Mouse (Mus musculus): ENCODE measurements around the gene Ssbp3.

DNA sequence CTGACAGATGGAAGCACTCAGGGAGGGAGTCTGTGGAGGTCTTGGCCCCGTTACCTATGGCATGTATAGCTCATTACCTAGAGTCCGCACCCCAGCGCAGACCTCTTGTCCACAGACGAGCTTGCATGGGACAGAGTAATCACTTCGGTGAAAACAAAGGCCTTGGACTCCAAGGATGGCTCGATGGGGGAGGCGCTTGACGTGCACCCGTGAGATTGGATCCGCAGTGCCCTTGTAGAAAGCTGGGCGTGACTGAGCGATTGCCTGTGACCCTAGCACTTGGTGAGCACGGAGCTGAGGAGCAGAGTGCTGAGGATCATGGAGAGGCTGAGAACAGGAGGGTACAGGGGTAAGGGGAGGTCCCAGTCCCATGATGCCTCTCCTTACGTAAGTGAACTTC is 181.2 kb downstream of the Ssbp3 start:
- TF ChIP-seq CTCF (IDR thresholded peaks at IDR 0.05; ENCODE audit: insufficient read depth, low read length): no peak
- TF ChIP-seq POLR2A (IDR thresholded peaks at IDR 0.05; ENCODE audit: borderline replicate concordance, extremely low read depth, low read depth, low read length): no peak

Measured in lung, adult 2 months (tissue).